Mouse (Mus musculus): Measurements from ENCODE around the gene Dupd1. TPM values are rescaled to one million over a fixed set of nuclear protein-coding genes. Genes with fewer than 3 reads are reported as not detected.

The Dupd1 gene
- polyA plus RNA-seq, 1 experiment from 2014 or later, result not detected

GRCm38 (mm10) chr14:21750008-21750880 is 35.9 kb upstream of the Dupd1 start, which contains the start of gene Samd8:
Gene Samd8, plus strand, starts transcription at chr14:21750531.
- Histone ChIP-seq H3K9me3 (replicated peaks; ENCODE audit: low read length) (no peaks in the 10 kb centered on the region), H3K27ac (peak within 1 kb of the TSS; percentile 93), H3K9ac (ENCODE audit: low read depth, low read length) (peak within 1 kb of the TSS; percentile 93), H3K36me3 (ENCODE audit: insufficient read depth, low read length) (no peaks in the 10 kb centered on the region), H3K4me2 (ENCODE audit: low read length) (peak within 1 kb of the TSS; percentile 80), H3K4me3 (replicated peaks; ENCODE audit: low read depth, low read length) (peak within 1 kb of the TSS; percentile 100), H3K4me1 (replicated peaks; ENCODE audit: insufficient read depth, low read length) (peaks cover 13% of the 10 kb centered on the region), H3K27me3 (ENCODE audit: insufficient read depth, low read length) (no peaks in the 10 kb centered on the region)
- DNase-seq (ENCODE audit: low spot score) (peak; percentile 91), ATAC-seq (replicated peaks; ENCODE audit: low FRiP score, low read depth) (peak; percentile 88)
- TF ChIP-seq CTCF (IDR thresholded peaks at IDR 0.05; ENCODE audit: low read depth), result no peak
- WGBS, result 6% methylated on average over 52 of the region's 52 CpGs

- H3K36me3 ChIP-seq (ENCODE audit: insufficient read depth, low read length), result no peaks in the 10 kb centered on the region
- peak; percentile 73 for TF ChIP-seq CTCF (IDR thresholded peaks at IDR 0.05; ENCODE audit: low read depth)
- no peaks in the 10 kb centered on the region for H3K9me3 ChIP-seq (replicated peaks; ENCODE audit: low read length)
- DNase-seq (ENCODE audit: low spot score) (peak; percentile 63), ATAC-seq (replicated peaks; ENCODE audit: low FRiP score, low read depth) (no peak)
- no peak overlapping the region for H3K27ac ChIP-seq
- H3K9ac ChIP-seq (ENCODE audit: low read depth, low read length), result no peak overlapping the region
- H3K4me2 ChIP-seq (ENCODE audit: low read length), result no peak overlapping the region
- H3K4me1 ChIP-seq (replicated peaks; ENCODE audit: insufficient read depth, low read length), result peaks cover 13% of the 10 kb centered on the region
- WGBS, result 42% methylated on average over 15 of the region's 15 CpGs
- no peak overlapping the region for H3K4me3 ChIP-seq (replicated peaks; ENCODE audit: low read depth, low read length)
- no peaks in the 10 kb centered on the region for H3K27me3 ChIP-seq (ENCODE audit: insufficient read depth, low read length)
These were observed 33.9 kb upstream of the Dupd1 start for GRCm38 (mm10) chr14:21748142-21748870.

DNA sequence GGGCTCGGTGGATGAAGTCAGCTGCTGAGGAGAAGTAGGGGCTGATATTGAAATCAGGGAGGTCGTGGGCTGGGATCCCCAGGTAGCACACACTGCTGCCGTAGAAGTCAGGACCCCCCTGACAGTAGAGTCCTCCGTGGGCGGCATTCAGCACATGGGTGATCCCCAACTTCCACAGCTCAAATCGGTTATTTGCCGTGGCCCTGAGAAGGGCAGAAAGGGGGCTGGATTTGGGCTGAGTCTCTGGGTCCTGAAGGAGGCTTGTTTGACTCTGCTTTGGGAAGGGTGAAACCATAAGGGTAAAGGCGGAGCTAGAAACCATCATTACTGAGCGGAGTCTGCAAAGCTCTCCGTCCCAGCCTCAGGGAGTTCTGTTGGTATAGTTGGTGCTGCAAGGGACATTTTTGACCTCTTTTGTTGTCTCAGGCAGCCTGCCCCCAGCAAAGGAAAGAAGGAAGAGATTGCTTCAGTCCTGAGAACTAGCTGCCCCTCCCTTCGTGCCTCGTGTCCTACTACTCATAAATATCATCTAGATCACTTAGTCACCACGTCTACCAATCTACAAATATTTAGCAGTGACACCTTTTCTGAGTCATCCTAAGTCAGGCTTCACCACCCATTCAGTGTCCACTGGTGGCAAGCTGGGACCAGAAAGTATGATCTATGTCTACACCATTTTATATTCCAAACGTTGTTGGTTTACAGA is 33.2 kb upstream of the Dupd1 start:
- TF ChIP-seq CTCF (IDR thresholded peaks at IDR 0.05; ENCODE audit: low read depth), result no peak
- no peak overlapping the region for H3K9ac ChIP-seq (ENCODE audit: low read depth, low read length)
- 71% methylated on average over 14 of the region's 14 CpGs for whole genome bisulfite sequencing

DNA sequence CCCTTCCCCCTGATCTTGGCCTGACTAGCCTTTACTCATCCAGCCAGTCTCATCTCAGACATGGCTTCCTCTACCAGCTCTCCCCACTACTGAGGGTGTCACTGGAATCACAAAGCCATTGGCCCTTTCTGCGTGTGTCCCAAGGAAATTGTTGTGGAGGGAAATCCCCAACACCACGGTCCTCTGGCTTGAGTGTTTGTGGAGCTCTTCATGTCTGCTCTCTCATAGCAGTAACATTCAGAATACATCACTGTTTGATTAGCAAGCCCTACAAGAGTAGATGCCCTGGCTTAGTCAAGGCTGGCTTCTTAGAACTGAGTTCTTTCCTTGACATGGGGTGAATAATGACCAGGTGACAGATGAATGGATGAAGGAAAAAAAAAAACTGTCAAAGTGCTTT is 32.5 kb upstream of the Dupd1 start:
- DNase-seq (ENCODE audit: low spot score) (no peak), ATAC-seq (replicated peaks; ENCODE audit: low FRiP score, low read depth) (no peak)
- Histone ChIP-seq H3K4me2 (ENCODE audit: low read length) (no peak overlapping the region), H3K9ac (ENCODE audit: low read depth, low read length) (no peak overlapping the region), H3K27ac (no peak overlapping the region), H3K4me1 (replicated peaks; ENCODE audit: insufficient read depth, low read length) (peaks cover 6% of the 10 kb centered on the region; the same call in 1 of the 2 replicates), H3K9me3 (replicated peaks; ENCODE audit: low read length) (no peaks in the 10 kb centered on the region), H3K36me3 (ENCODE audit: insufficient read depth, low read length) (no peaks in the 10 kb centered on the region), H3K4me3 (replicated peaks; ENCODE audit: low read depth, low read length) (no peak overlapping the region), H3K27me3 (ENCODE audit: insufficient read depth, low read length) (no peaks in the 10 kb centered on the region)
- 69% methylated on average over 2 of the region's 2 CpGs for WGBS
- no peak for TF ChIP-seq CTCF (IDR thresholded peaks at IDR 0.05; ENCODE audit: low read depth)

More for the DNA sequence above, 33.2 kb upstream of the Dupd1 start:
- no peaks in the 10 kb centered on the region for H3K9me3 ChIP-seq (replicated peaks; ENCODE audit: low read length)
- no peak overlapping the region for H3K4me2 ChIP-seq (ENCODE audit: low read length)
- H3K27me3 ChIP-seq (ENCODE audit: insufficient read depth, low read length), result no peaks in the 10 kb centered on the region
- H3K4me1 ChIP-seq (replicated peaks; ENCODE audit: insufficient read depth, low read length), result peaks cover 13% of the 10 kb centered on the region
- DNase-seq (ENCODE audit: low spot score) (no peak), ATAC-seq (replicated peaks; ENCODE audit: low FRiP score, low read depth) (no peak)
- no peak overlapping the region for H3K4me3 ChIP-seq (replicated peaks; ENCODE audit: low read depth, low read length)
- H3K36me3 ChIP-seq (ENCODE audit: insufficient read depth, low read length), result no peaks in the 10 kb centered on the region
- H3K27ac ChIP-seq, result no peak overlapping the region

DNA sequence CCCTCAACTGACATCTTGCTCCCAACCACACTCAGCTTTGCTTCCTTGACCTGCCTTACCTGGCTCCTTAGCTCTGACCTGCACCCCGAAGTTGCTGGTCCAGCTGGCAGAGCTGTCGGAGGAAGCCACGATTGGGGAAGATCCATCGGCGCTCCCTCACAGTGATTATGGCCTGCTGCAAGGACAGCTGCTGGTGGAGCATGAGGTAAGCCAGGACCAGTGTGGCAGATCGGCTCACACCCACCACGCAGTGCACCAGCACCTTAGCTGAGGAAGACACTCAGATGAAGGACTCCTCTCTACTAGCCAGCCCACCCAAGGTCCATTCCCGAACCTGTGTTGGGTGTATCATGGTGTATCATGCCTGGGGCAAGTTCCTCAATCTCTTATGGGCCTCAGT is 31.9 kb upstream of the Dupd1 start:
- Histone ChIP-seq H3K27me3 (ENCODE audit: insufficient read depth, low read length) (no peaks in the 10 kb centered on the region), H3K4me1 (replicated peaks; ENCODE audit: insufficient read depth, low read length) (0 out of 2 replicates have a peak, but pooled peaks cover 4% of the 10 kb centered on the region), H3K9me3 (replicated peaks; ENCODE audit: low read length) (no peaks in the 10 kb centered on the region), H3K9ac (ENCODE audit: low read depth, low read length) (no peak overlapping the region), H3K36me3 (ENCODE audit: insufficient read depth, low read length) (no peaks in the 10 kb centered on the region), H3K4me3 (replicated peaks; ENCODE audit: low read depth, low read length) (no peak overlapping the region), H3K4me2 (ENCODE audit: low read length) (no peak overlapping the region), H3K27ac (no peak overlapping the region)
- TF ChIP-seq CTCF (IDR thresholded peaks at IDR 0.05; ENCODE audit: low read depth), result no peak
- WGBS, result 90% methylated on average over 8 of the region's 8 CpGs
- no peak for DNase-seq (ENCODE audit: low spot score)
- ATAC-seq (replicated peaks; ENCODE audit: low FRiP score, low read depth), result no peak

DNA sequence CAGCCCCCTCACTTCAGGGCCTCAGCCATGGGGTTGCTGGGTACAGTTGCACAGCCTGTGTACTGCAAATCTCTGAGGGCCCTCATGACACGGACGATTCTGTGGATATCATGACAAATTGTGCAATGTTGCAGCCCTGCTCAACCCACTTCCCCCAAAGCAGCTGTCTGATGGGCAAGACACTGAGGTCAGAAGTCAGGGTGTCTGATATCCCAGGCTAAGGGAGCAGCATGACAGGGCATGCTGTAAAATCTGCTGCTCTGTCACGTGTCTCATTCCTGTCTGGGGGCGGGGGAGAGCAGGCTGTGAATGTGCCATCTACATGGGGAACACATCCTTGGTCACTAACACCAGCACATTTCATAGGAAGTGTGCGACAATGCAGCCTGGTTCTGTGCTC is 30.8 kb upstream of the Dupd1 start:
- no peak for DNase-seq (ENCODE audit: low spot score)
- no peak for TF ChIP-seq CTCF (IDR thresholded peaks at IDR 0.05; ENCODE audit: low read depth)
- 51% methylated on average over 5 of the region's 5 CpGs for WGBS
- Histone ChIP-seq H3K9me3 (replicated peaks; ENCODE audit: low read length) (no peaks in the 10 kb centered on the region), H3K4me2 (ENCODE audit: low read length) (no peak overlapping the region), H3K4me1 (replicated peaks; ENCODE audit: insufficient read depth, low read length) (0 out of 2 replicates have a peak, but pooled peaks cover 4% of the 10 kb centered on the region), H3K27ac (no peak overlapping the region), H3K9ac (ENCODE audit: low read depth, low read length) (no peak overlapping the region), H3K4me3 (replicated peaks; ENCODE audit: low read depth, low read length) (no peak overlapping the region), H3K36me3 (ENCODE audit: insufficient read depth, low read length) (no peaks in the 10 kb centered on the region), H3K27me3 (ENCODE audit: insufficient read depth, low read length) (no peaks in the 10 kb centered on the region)
- no peak for ATAC-seq (replicated peaks; ENCODE audit: low FRiP score, low read depth)
